Mouse (Mus musculus) E14TG2a.4 (cell line): Measurements from ENCODE around the gene Rpl6.

Experiments
- H3K27me3 ChIP-seq: 2 replicates; pipeline ENCODE4 v1.6.1; 2014; ENCODE audit warnings: low read length, control low read depth; ENCODE audit not compliant: insufficient read depth
- H3K36me3 ChIP-seq: 2 replicates; pipeline ENCODE4 v1.6.1; 2014; ENCODE audit warnings: low read length, control low read depth; ENCODE audit not compliant: insufficient read depth
- H3K4me1 ChIP-seq: replicated peaks from 2 replicates; pipeline ENCODE4 v1.6.1; 2014; ENCODE audit warnings: low read depth, low read length, control low read depth
- H3K4me3 ChIP-seq: replicated peaks from 2 replicates; pipeline ENCODE4 v1.5.1; 2014; ENCODE audit warnings: mild to moderate bottlenecking, low read length
- H3K9me3 ChIP-seq: 2 replicates; pipeline ENCODE4 v1.6.1; 2014; ENCODE audit warnings: low read length, control low read depth
- CTCF ChIP-seq: conservative IDR thresholded peaks from 2 replicates; pipeline ENCODE4 v1.5.1; 2014; ENCODE audit warnings: low read length
- NANOG ChIP-seq: IDR thresholded peaks from 2 replicates; pipeline ENCODE4 v1.6.1; 2014; ENCODE audit warnings: borderline replicate concordance, low read length, mixed read lengths
- POU5F1 ChIP-seq: IDR thresholded peaks from 2 replicates; pipeline ENCODE4 v1.6.1; 2014; ENCODE audit warnings: low read length, borderline replicate concordance

Gene Rpl6

GRCm38 (mm10) chr5:121204132-121205089 is at the start of gene Rpl6:
TSS of gene Rpl6 (plus strand) at chr5:121204481.
- TF ChIP-seq POU5F1: no peak
- TF ChIP-seq NANOG: no peak
- TF ChIP-seq CTCF: no peak
- Histone ChIP-seq H3K4me1 (peaks cover 43% of the 10 kb centered on the region), H3K4me3 (peak within 1 kb of the TSS; percentile 100)

GRCm38 (mm10) chr5:121156121-121156520 is 48.2 kb upstream of the Rpl6 start:
- TF ChIP-seq CTCF (no peak), POU5F1 (no peak), NANOG (no peak)
- no peaks in the 10 kb centered on the region for H3K4me1 ChIP-seq

More at GRCm38 (mm10) chr5:121204132-121205089, at the start of gene Rpl6:
- H3K36me3 ChIP-seq: peaks cover 48% of the 10 kb centered on the region
- H3K9me3 ChIP-seq: no peaks in the 10 kb centered on the region
- H3K27me3 ChIP-seq: peaks cover 2% of the 10 kb centered on the region

GRCm38 (mm10) chr5:121157017-121157416 is 47.3 kb upstream of the Rpl6 start:
- H3K4me3 ChIP-seq: no peak overlapping the region
- no peaks in the 10 kb centered on the region for H3K9me3 ChIP-seq
- no peaks in the 10 kb centered on the region for H3K4me1 ChIP-seq
- no peak for TF ChIP-seq POU5F1
- no peak for TF ChIP-seq NANOG
- no peak for TF ChIP-seq CTCF
- no peaks in the 10 kb centered on the region for H3K27me3 ChIP-seq
- peaks cover 96% of the 10 kb centered on the region for H3K36me3 ChIP-seq

More at GRCm38 (mm10) chr5:121156121-121156520, 48.2 kb upstream of the Rpl6 start:
- Histone ChIP-seq H3K36me3 (peaks cover 94% of the 10 kb centered on the region), H3K9me3 (no peaks in the 10 kb centered on the region), H3K27me3 (no peaks in the 10 kb centered on the region), H3K4me3 (no peak overlapping the region)

- Histone ChIP-seq H3K36me3 (peaks cover 96% of the 10 kb centered on the region), H3K9me3 (no peaks in the 10 kb centered on the region), H3K4me3 (no peak overlapping the region), H3K27me3 (no peaks in the 10 kb centered on the region), H3K4me1 (no peaks in the 10 kb centered on the region)
- TF ChIP-seq NANOG: no peak
- no peak for TF ChIP-seq POU5F1
- TF ChIP-seq CTCF: no peak
Observed at GRCm38 (mm10) chr5:121157489-121157888, 46.8 kb upstream of the Rpl6 start.

GRCm38 (mm10) chr5:121158966-121159365 is 45.3 kb upstream of the Rpl6 start:
- H3K4me1 ChIP-seq: no peaks in the 10 kb centered on the region
- H3K4me3 ChIP-seq: no peak overlapping the region
- peaks cover 96% of the 10 kb centered on the region for H3K36me3 ChIP-seq
- no peaks in the 10 kb centered on the region for H3K9me3 ChIP-seq
- no peak for TF ChIP-seq CTCF
- no peak for TF ChIP-seq POU5F1
- no peak for TF ChIP-seq NANOG
- H3K27me3 ChIP-seq: no peaks in the 10 kb centered on the region

DNA sequence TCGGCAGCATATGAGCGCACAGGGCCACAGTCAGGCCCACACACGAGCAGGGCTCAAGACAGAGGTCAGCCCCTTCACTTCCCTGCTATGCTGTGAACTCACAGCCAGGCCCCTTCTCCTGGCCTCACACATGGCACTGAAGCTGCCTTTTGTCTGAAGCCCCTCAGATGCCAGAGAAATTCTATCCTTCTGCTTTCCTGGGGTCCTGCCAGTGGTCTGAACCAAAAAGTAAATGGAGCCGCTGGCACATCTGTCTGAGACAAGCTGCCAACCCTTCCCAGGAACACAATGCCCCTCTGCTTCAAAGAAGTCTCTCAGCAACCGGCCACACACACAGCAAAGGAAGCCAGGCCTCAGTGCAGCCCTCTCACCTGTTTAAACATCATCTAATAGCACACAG is 42.0 kb upstream of the Rpl6 start:
- Histone ChIP-seq H3K4me1 (0 out of 2 replicates have a peak, but pooled peaks cover 7% of the 10 kb centered on the region), H3K9me3 (no peaks in the 10 kb centered on the region), H3K36me3 (peaks cover 96% of the 10 kb centered on the region), H3K4me3 (no peak overlapping the region), H3K27me3 (no peaks in the 10 kb centered on the region)
- TF ChIP-seq NANOG (no peak), CTCF (no peak), POU5F1 (no peak)

- no peaks in the 10 kb centered on the region for H3K9me3 ChIP-seq
- H3K36me3 ChIP-seq: peaks cover 94% of the 10 kb centered on the region
- no peak overlapping the region for H3K4me3 ChIP-seq
- TF ChIP-seq CTCF (no peak), POU5F1 (no peak), NANOG (no peak)
- H3K4me1 ChIP-seq: 0 out of 2 replicates have a peak, but pooled peaks cover 7% of the 10 kb centered on the region
- no peaks in the 10 kb centered on the region for H3K27me3 ChIP-seq
Observed at GRCm38 (mm10) chr5:121162923-121163322, 41.4 kb upstream of the Rpl6 start.

- no peak overlapping the region for H3K4me3 ChIP-seq
- H3K27me3 ChIP-seq: no peaks in the 10 kb centered on the region
- H3K36me3 ChIP-seq: peaks cover 83% of the 10 kb centered on the region
- H3K4me1 ChIP-seq: 0 out of 2 replicates have a peak, but pooled peaks cover 7% of the 10 kb centered on the region
- TF ChIP-seq NANOG: no peak
- TF ChIP-seq CTCF: no peak
- no peak for TF ChIP-seq POU5F1
- no peaks in the 10 kb centered on the region for H3K9me3 ChIP-seq
Observed at GRCm38 (mm10) chr5:121166884-121167283, 37.4 kb upstream of the Rpl6 start.

GRCm38 (mm10) chr5:121169588-121169987 is 34.7 kb upstream of the Rpl6 start:
- no peak overlapping the region for H3K4me3 ChIP-seq
- 0 out of 2 replicates have a peak, but pooled peaks cover 3% of the 10 kb centered on the region for H3K4me1 ChIP-seq
- H3K36me3 ChIP-seq: peaks cover 68% of the 10 kb centered on the region
- no peaks in the 10 kb centered on the region for H3K27me3 ChIP-seq
- TF ChIP-seq NANOG (no peak), CTCF (no peak), POU5F1 (no peak)
- H3K9me3 ChIP-seq: no peaks in the 10 kb centered on the region
